Mouse (Mus musculus): ENCODE measurements around the gene Leng1.

DNA sequence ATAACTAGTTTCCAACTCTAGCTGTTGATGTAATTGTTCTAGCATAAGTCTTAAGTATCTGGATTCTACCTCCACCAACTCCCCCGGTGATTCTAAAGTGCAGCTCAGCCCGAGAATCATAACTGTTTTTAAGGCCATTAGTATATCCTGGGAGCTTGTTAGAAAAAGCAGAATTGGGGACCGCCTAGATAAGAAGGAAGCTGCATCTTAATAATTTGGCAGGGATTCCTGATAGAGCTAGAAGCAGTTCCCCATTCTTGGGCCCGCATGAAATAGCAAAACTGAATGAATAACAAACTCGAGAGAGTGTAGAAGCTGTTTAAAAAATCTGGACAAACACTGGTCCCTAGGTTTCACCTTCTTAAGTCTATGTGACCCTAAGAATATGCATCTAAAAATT lies 22.2 kb downstream of the Leng1 start:
- TF ChIP-seq CTCF (conservative IDR thresholded peaks at IDR 0.05; ENCODE audit: low read length) (no peak), POU5F1 (IDR thresholded peaks at IDR 0.05; ENCODE audit: borderline replicate concordance, low read length) (no peak)

Measured in E14TG2a.4 (cell line).